Mouse (Mus musculus) spleen, embryonic (tissue): ENCODE results near the gene Hs3st4.

Source experiments
- CTCF ChIA-PET: fragments of 350-600 bp; sonication (Branson Sonifier 250); formaldehyde crosslinking; loops from one replicate; lab custom pipeline; 2022; lab: Charles Lee

Gene Hs3st4

GRCm38 (mm10) chr7:123982461-123983038 lies at the start of gene Hs3st4:
TSS of gene Hs3st4 (plus strand) at chr7:123982869.
- CTCF ChIA-PET, result no interaction called here

GRCm38 (mm10) chr7:123946836-123947235 lies 35.8 kb upstream of the Hs3st4 start:
- CTCF ChIA-PET, result no interaction called here

- CTCF ChIA-PET, result no interaction called here
These were observed 19.6 kb upstream of the Hs3st4 start for GRCm38 (mm10) chr7:123963021-123963420.

DNA sequence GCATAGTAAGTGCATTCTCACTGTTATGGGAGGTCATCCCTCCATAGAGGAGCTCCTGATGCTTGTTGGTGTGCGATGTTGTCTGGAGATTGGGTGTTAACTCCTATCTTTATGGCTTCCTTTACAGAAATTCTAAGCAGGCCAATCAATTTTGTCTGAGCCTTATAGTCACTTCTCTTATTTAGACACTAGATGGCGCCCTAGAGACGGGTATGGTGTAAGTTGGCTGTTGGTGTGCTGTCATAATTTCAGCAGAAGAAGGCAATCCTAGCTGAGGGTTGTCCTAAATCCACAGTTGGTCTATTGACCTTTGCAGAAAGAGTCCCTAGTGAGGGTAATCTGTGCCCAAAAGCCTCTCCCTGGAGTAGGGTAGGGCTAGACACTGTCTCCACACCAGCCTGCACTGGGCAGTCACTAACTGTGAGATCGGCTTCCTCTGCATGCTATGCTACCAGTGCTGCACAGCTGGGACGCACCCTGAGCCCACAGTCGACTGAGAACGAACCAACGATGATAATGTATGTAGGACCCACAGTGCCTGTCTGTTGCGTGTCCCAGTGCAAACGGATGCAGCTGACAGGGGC lies 18.0 kb upstream of the Hs3st4 start:
- CTCF ChIA-PET, result no interaction called here

DNA sequence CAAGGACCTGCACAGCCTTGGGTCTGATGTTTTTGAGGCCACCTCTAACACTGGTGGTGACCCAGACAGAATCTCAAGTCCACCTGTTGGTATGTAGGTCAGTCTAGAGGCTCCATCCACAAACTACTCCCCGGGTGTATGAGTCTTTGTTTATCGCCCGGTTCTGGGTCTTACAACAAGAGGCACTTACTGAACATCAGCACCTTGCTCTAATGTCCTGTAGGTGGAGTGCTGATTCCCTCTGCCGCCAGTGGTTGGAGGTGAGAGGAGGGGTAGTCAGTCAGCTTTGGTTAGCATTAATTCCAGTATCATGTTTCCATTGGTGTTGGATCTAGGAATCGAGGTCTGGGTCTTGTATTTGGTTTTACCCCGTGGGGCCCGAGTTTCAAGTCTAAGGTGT lies 17.2 kb upstream of the Hs3st4 start:
- CTCF ChIA-PET, result no interaction called here

DNA sequence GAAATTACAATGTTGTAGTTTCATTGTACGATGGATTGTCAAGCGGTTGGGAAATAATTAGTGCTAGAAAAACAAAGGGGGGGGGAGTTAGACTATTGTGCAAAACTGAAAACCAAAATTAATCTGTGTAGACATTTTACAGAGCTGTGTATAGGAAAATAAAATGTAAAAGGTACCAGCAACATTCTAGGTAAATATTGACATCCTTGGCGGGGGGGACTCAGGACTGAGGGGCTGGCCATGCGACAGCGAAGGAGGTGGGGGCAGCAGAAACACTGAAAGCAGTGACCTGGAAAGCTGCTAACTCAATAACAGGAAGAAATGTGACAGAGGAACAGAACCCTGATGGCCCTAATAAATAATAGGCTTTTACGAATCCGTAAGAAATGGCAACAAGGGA lies 7.2 kb upstream of the Hs3st4 start:
- CTCF ChIA-PET, result no interaction called here

GRCm38 (mm10) chr7:123981435-123981834 lies 1.2 kb upstream of the Hs3st4 start:
- CTCF ChIA-PET, result no interaction called here

DNA sequence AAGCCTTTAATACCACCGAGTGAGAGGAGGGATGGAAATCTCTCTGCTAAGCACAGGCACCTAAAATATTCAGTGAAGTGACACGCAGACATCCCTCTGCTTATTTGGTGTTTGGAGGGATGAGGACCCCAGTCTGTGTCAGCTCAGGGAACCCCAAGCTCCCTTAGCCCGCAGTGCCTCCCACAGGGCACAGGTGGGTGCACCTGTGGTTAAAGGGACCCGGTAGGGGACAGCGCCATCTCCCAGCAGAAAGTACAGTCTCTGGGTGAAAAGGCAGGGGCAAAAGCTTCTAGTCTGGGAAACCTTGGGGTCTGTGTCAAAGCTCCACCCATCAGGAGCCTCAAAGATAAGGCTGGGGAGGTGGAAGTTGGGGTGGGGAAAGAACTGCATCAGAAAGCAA lies 659 bp upstream of the Hs3st4 start:
- CTCF ChIA-PET, result no interaction called here

DNA sequence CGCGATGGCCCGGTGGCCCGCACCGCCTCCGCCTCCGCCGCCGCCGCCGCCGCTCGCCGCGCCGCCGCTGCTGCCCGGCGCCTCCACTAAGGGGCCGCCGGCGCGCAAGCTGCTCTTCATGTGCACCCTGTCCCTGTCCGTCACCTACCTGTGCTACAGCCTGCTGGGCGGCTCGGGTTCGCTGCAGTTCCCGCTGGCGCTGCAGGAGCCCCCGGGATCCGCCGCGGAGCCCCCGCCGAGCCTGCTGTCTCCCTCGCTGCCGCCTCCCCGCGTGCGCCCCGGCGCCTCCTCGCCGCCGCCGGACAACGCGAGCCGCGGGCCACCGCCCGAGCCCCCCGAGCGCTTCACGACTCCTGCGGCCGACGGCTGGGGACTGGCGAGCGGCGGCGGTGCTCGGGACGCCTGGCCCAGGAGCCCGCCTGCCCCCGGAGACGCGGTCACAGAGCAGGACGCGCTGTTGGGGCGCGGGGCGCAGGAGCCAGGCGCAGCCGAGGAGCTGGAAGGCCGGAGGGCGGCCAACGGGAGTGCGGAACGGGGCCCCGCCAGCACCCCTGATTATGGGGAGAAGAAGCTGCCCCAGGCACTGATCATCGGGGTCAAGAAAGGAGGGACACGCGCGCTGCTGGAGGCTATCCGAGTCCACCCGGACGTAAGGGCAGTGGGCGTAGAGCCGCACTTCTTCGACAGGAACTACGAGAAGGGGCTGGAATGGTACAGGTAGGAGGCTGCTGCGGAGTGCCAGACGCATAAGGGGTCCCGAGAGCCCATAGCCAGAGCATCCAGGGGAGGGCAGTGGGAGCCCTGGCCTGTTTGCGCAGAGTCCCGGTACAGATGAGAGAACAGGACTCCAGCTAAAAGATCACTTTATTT lies 743 bp downstream of the Hs3st4 start:
- CTCF ChIA-PET, result no interaction called here

- CTCF ChIA-PET, result no interaction called here
These were observed 9.5 kb downstream of the Hs3st4 start for GRCm38 (mm10) chr7:123992121-123992520.

- CTCF ChIA-PET, result no interaction called here
These were observed 14.6 kb downstream of the Hs3st4 start for GRCm38 (mm10) chr7:123997266-123997665.

DNA sequence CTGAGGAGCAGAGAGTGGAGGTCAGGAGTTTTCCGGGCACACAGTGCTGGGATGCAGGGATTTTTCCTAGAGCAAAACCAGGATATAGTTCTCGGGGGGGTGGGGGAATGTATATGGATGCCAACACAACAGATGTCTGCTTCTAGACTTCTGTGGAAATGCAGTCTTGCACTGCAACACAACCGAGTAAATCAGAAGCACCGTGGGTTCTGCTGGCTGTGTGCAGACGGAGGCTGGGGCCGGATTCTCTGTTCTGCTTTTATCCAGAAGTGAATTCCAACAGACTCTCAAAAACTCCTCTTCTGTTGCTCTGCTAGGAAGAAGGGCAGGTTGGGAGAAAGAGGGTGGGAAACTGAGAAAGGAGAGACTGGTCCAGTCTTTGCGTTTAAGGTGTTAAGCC lies 15.9 kb downstream of the Hs3st4 start:
- CTCF ChIA-PET, result no interaction called here

GRCm38 (mm10) chr7:124026908-124027307 lies 44.2 kb downstream of the Hs3st4 start:
- CTCF ChIA-PET, result no interaction called here

GRCm38 (mm10) chr7:124032236-124032635 lies 49.6 kb downstream of the Hs3st4 start:
- CTCF ChIA-PET, result no interaction called here

GRCm38 (mm10) chr7:124033332-124033731 lies 50.7 kb downstream of the Hs3st4 start:
- CTCF ChIA-PET, result no interaction called here

- CTCF ChIA-PET, result no interaction called here
These were observed 54.6 kb downstream of the Hs3st4 start for GRCm38 (mm10) chr7:124037281-124037700.

- CTCF ChIA-PET, result no interaction called here
These were observed 56.5 kb downstream of the Hs3st4 start for GRCm38 (mm10) chr7:124039142-124039541.

- CTCF ChIA-PET, result no interaction called here
These were observed 64.7 kb downstream of the Hs3st4 start for GRCm38 (mm10) chr7:124047382-124047781.

DNA sequence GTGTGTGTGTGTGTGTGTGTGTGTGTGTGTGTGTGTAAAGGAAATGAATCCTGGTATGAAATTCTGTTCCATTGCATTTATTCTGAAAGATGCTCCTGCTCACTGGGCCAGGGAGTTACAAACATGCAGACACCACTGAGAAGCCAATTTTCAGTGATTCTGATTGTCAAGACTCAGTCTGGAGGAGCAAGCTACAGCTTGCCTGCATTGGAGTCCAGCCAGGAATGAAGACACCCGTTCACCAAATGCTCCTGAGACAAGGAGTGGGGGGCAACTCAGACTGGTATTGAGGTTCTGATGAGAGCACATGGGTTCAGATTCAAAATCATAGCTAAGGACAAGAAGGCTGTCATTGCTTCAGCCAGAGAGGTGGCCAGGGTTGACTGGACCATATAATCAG lies 66.3 kb downstream of the Hs3st4 start:
- CTCF ChIA-PET, result no interaction called here

- CTCF ChIA-PET, result no interaction called here
These were observed 67.8 kb downstream of the Hs3st4 start for GRCm38 (mm10) chr7:124050421-124050820.

- CTCF ChIA-PET, result no interaction called here
These were observed 101.1 kb downstream of the Hs3st4 start for GRCm38 (mm10) chr7:124083741-124084140.

DNA sequence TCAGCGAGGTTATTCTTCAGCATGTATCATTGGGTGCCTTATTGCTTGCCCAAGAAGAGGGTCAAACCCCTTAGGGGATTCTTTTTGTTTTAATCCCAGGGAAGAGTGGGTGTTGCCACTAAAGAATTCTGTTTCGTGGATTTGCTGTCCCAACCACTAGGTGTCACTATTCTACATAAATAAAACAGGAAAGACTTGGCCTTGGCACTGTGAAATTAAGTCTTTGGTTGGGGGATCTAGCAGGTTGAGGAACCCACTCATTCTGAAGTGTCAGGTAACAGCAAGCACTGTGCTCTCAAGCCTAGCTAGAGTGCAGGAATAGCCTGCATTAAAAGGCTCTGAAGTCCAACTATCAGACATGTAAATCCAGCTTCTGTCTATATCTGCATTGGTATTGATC lies 146.3 kb downstream of the Hs3st4 start:
- CTCF ChIA-PET, result no interaction called here

DNA sequence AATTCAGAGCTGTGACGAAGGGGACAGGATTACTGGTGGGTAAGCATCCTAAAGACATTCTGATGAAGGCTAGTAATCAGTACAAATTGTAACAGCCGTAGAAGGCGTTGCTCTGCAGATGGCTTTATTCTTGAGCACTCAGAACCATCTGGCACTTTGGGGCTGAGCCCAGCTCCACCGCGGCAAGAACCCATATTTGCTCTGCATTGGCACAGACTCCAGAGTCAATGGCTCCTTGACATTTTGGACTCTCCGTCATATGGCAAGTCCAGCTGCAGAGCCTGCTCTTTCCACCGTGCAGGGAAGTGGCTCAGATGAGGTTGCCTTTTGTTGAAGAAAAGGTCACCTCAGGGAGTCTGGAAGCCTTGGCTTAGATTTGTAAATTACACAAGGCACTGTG lies 148.6 kb downstream of the Hs3st4 start:
- CTCF ChIA-PET, result no interaction called here
